ENCODE assay signal across 9 mouse cellular contexts in the genomic region with DNA sequence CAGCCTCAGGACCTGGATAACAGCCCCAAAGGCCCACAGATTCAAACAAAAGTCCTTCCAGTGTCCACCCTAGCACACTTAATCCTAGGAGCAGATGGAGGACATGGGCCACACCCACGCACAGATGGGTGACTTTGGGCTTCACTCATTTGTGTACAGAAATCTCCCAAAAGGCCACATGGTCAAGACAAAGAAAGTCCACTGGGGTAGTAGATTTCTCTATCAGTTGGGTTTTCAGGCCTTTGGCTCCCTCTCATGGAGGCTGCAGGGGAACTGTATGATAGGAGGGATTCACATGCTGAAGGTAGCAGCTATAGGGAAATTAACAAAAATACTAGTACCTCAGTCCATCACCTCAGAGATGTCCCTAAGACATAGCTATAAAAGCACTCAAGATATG. TPM values are rescaled to one million over a fixed set of nuclear protein-coding genes. Genes with fewer than 3 reads are reported as not detected.
DNase-seq lines count a peak whose midpoint lies in the region; ATAC-seq lines count a peak whose summit lies in the region.
"Had no signal": no experiment of that assay in that cellular context is flagged by ENCODE, and none has a peak within 500 bp of the region (broad histone marks: within the 10 kb centered on the region; RNA-seq: fewer than 3 reads in every experiment).

No protein-coding gene starts in this region.

- H3K27ac ChIP-seq in hindbrain, embryonic 11.5 days (ENCODE audit: low read depth, low read length) = no peak overlapping the region
- no peak overlapping the region for H3K27ac ChIP-seq in hindbrain, embryonic 12.5 days
- H3K27ac ChIP-seq: lung, embryonic 15.5 days had no signal

- H3K4me1 ChIP-seq in hindbrain, embryonic 11.5 days (replicated peaks; ENCODE audit: control insufficient read depth, insufficient read depth, low read length) = no peaks in the 10 kb centered on the region
- H3K4me1 ChIP-seq in hindbrain, embryonic 12.5 days = no peaks in the 10 kb centered on the region
- H3K4me1 ChIP-seq: lung, embryonic 15.5 days had no signal

- 61% methylated on average over 1 of the region's 1 CpGs for WGBS in hindbrain, embryonic 11.5 days
- 71% methylated on average over 1 of the region's 1 CpGs for WGBS in hindbrain, embryonic 12.5 days

- no peak overlapping the region for H3K4me2 ChIP-seq in hindbrain, embryonic 11.5 days (replicated peaks; ENCODE audit: low read depth, low read length)
- H3K4me2 ChIP-seq in hindbrain, embryonic 12.5 days (replicated peaks) = no peak overlapping the region
- H3K4me2 ChIP-seq: lung, embryonic 15.5 days had no signal

- DNase-seq in hindbrain, embryonic 11.5 days (ENCODE audit: low spot score) = peak; percentile 21
- DNase-seq in right cerebral cortex, adult 2 months (ENCODE audit: low spot score in 2 of 2) = peak; percentile 7 to 16
- no peak for DNase-seq in right cerebral cortex, postnatal 36 days (ENCODE audit: low spot score in 2 of 2)
- peak; percentile 5 to 12 for DNase-seq in frontal cortex, postnatal 36 days (ENCODE audit: low spot score in 2 of 2)
- peak; percentile 68 for DNase-seq in retina, embryonic 14.5 days (ENCODE audit: low spot score)
- no peak for DNase-seq in spleen, adult 12 weeks (ENCODE audit: low spot score)

- no peak overlapping the region for H3K9ac ChIP-seq in hindbrain, embryonic 11.5 days (ENCODE audit: low read depth, low read length)
- no peak overlapping the region for H3K9ac ChIP-seq in hindbrain, embryonic 12.5 days
- H3K9ac ChIP-seq: lung, embryonic 15.5 days had no signal

- H3K27me3 ChIP-seq in hindbrain, embryonic 11.5 days (ENCODE audit: control insufficient read depth, insufficient read depth, low read length) = no peaks in the 10 kb centered on the region
- H3K27me3 ChIP-seq in hindbrain, embryonic 12.5 days = no peaks in the 10 kb centered on the region
- H3K27me3 ChIP-seq: lung, embryonic 15.5 days had no signal

- H3K36me3 ChIP-seq in hindbrain, embryonic 11.5 days (ENCODE audit: control insufficient read depth, insufficient read depth, low read length) = no peaks in the 10 kb centered on the region
- H3K36me3 ChIP-seq in hindbrain, embryonic 12.5 days = no peaks in the 10 kb centered on the region
- H3K36me3 ChIP-seq: lung, embryonic 15.5 days had no signal

- no peak overlapping the region for H3K4me3 ChIP-seq in hindbrain, embryonic 11.5 days (ENCODE audit: low read depth, low read length)
- H3K4me3 ChIP-seq in hindbrain, embryonic 12.5 days = no peak overlapping the region
- H3K4me3 ChIP-seq: lung, embryonic 15.5 days had no signal

- no peaks in the 10 kb centered on the region for H3K9me3 ChIP-seq in hindbrain, embryonic 11.5 days (ENCODE audit: control insufficient read depth, low read length)
- no peaks in the 10 kb centered on the region for H3K9me3 ChIP-seq in hindbrain, embryonic 12.5 days (replicated peaks)
- H3K9me3 ChIP-seq: lung, embryonic 15.5 days had no signal

- no peak for ATAC-seq in hindbrain, embryonic 11.5 days (ENCODE audit: low FRiP score)
- no peak for ATAC-seq in hindbrain, embryonic 12.5 days (ENCODE audit: low FRiP score)
- ATAC-seq in megakaryocyte-erythroid progenitor cell, adult 5-6 weeks (replicated peaks; ENCODE audit: low FRiP score, low TSS enrichment, poor library complexity, severe bottlenecking) = no peak

RNA-seq across cellular contexts. Expression of a gene that starts 16.7 kb away (rescaled TPM):
- polyA plus RNA-seq in hindbrain, embryonic 11.5 days (2014; fragmentation: Nextera tagmentation; extraction: Ambion mirVana) = not detected in 2 replicates
- not detected in 2 replicates for polyA plus RNA-seq in hindbrain, embryonic 12.5 days (2016; fragmentation: Nextera tagmentation; extraction: Ambion mirVana)
- total RNA-seq in megakaryocyte-erythroid progenitor cell, adult 5-6 weeks (2014; fragmentation: Nextera tagmentation) = not detected in 2 replicates
- not detected in 2 replicates for total RNA-seq in megakaryocyte-erythroid progenitor cell, adult 5-6 weeks (2017)
- polyA plus RNA-seq: lung, embryonic 15.5 days had no signal

RNA-seq across cellular contexts. Expression of a gene that starts 28.4 kb away (rescaled TPM):
- not detected in 2 replicates for polyA plus RNA-seq in hindbrain, embryonic 11.5 days (2014; fragmentation: Nextera tagmentation; extraction: Ambion mirVana)
- not detected in 2 replicates for polyA plus RNA-seq in hindbrain, embryonic 12.5 days (2016; fragmentation: Nextera tagmentation; extraction: Ambion mirVana)
- not detected in 2 replicates for total RNA-seq in megakaryocyte-erythroid progenitor cell, adult 5-6 weeks (2014; fragmentation: Nextera tagmentation)
- not detected in 2 replicates for total RNA-seq in megakaryocyte-erythroid progenitor cell, adult 5-6 weeks (2017)
- polyA plus RNA-seq: lung, embryonic 15.5 days had no signal

RNA-seq across cellular contexts. Expression of a gene that starts 28.6 kb away (rescaled TPM):
- polyA plus RNA-seq in hindbrain, embryonic 11.5 days (2014; fragmentation: Nextera tagmentation; extraction: Ambion mirVana) = not detected in 2 replicates
- polyA plus RNA-seq in hindbrain, embryonic 12.5 days (2016; fragmentation: Nextera tagmentation; extraction: Ambion mirVana) = not detected in 2 replicates
- total RNA-seq in megakaryocyte-erythroid progenitor cell, adult 5-6 weeks (2014; fragmentation: Nextera tagmentation) = not detected in 2 replicates
- total RNA-seq in megakaryocyte-erythroid progenitor cell, adult 5-6 weeks (2017) = not detected in 2 replicates
- polyA plus RNA-seq: lung, embryonic 15.5 days had no signal

Comparison
In these comparisons a context has a peak if more than half of its experiments do, and no peak if none do; other contexts are left out.
1. DNase-seq: peak in hindbrain, embryonic 11.5 days (single experiment), right cerebral cortex, adult 2 months (2 of 2), frontal cortex, postnatal 36 days (2 of 2) and retina, embryonic 14.5 days (single experiment); none in right cerebral cortex, postnatal 36 days (0 of 2) and spleen, adult 12 weeks (single experiment).